Mouse (Mus musculus): ENCODE measurements around the gene Uimc1. TPM values are rescaled to one million over a fixed set of nuclear protein-coding genes. Genes with fewer than 3 reads are reported as not detected.

Uimc1 gene
- polyA plus RNA-seq, 1 experiment: 70.3 TPM

- Histone ChIP-seq H3K27ac (ENCODE audit: control insufficient read depth, insufficient read depth, low read depth, low read length, poor library complexity) (no peak overlapping the region), H3K4me1 (ENCODE audit: control insufficient read depth, insufficient read depth, low read length) (peaks cover 6% of the 10 kb centered on the region; the same call in 1 of the 2 replicates), H3K4me3 (replicated peaks; ENCODE audit: control insufficient read depth, low read depth, low read length) (no peak overlapping the region)
- 77% methylated on average over 9 of the region's 9 CpGs for WGBS
- TF ChIP-seq CTCF (IDR thresholded peaks at IDR 0.05; ENCODE audit: control insufficient read depth, insufficient read depth, low read length) (no peak), POLR2A (IDR thresholded peaks at IDR 0.05; ENCODE audit: borderline replicate concordance, control insufficient read depth, low read depth, low read length) (no peak)
Observed at GRCm38 (mm10) chr13:55014451-55014850, 85.6 kb downstream of the Uimc1 start.

- Histone ChIP-seq H3K4me1 (ENCODE audit: control insufficient read depth, insufficient read depth, low read length) (peaks cover 6% of the 10 kb centered on the region; the same call in 1 of the 2 replicates), H3K27ac (ENCODE audit: control insufficient read depth, insufficient read depth, low read depth, low read length, poor library complexity) (no peak overlapping the region), H3K4me3 (replicated peaks; ENCODE audit: control insufficient read depth, low read depth, low read length) (no peak overlapping the region)
- 29% methylated on average over 9 of the region's 9 CpGs for WGBS
- TF ChIP-seq POLR2A (IDR thresholded peaks at IDR 0.05; ENCODE audit: borderline replicate concordance, control insufficient read depth, low read depth, low read length): no peak
- no peak for TF ChIP-seq CTCF (IDR thresholded peaks at IDR 0.05; ENCODE audit: control insufficient read depth, insufficient read depth, low read length)
Observed at GRCm38 (mm10) chr13:55013702-55014344, 86.3 kb downstream of the Uimc1 start.

- TF ChIP-seq CTCF (IDR thresholded peaks at IDR 0.05; ENCODE audit: control insufficient read depth, insufficient read depth, low read length) (0 out of 2 replicates have a peak, but pooled peaks have one; percentile 12), POLR2A (IDR thresholded peaks at IDR 0.05; ENCODE audit: borderline replicate concordance, control insufficient read depth, low read depth, low read length) (no peak)
- no peak overlapping the region for H3K4me3 ChIP-seq (replicated peaks; ENCODE audit: control insufficient read depth, low read depth, low read length)
- H3K27ac ChIP-seq (ENCODE audit: control insufficient read depth, insufficient read depth, low read depth, low read length, poor library complexity): no peak overlapping the region
- no peaks in the 10 kb centered on the region; the same call in 1 of the 2 replicates for H3K4me1 ChIP-seq (ENCODE audit: control insufficient read depth, insufficient read depth, low read length)
- 60% methylated on average over 14 of the region's 14 CpGs for WGBS
Observed at GRCm38 (mm10) chr13:55011981-55012478, 88.1 kb downstream of the Uimc1 start.

- TF ChIP-seq POLR2A (IDR thresholded peaks at IDR 0.05; ENCODE audit: borderline replicate concordance, control insufficient read depth, low read depth, low read length): no peak
- no peak for TF ChIP-seq CTCF (IDR thresholded peaks at IDR 0.05; ENCODE audit: control insufficient read depth, insufficient read depth, low read length)
- H3K4me1 ChIP-seq (ENCODE audit: control insufficient read depth, insufficient read depth, low read length): no peaks in the 10 kb centered on the region; the same call in 1 of the 2 replicates
- 94% methylated on average over 15 of the region's 15 CpGs for WGBS
- H3K27ac ChIP-seq (ENCODE audit: control insufficient read depth, insufficient read depth, low read depth, low read length, poor library complexity): no peak overlapping the region
- no peak overlapping the region for H3K4me3 ChIP-seq (replicated peaks; ENCODE audit: control insufficient read depth, low read depth, low read length)
Observed at GRCm38 (mm10) chr13:55011103-55011502, 89.0 kb downstream of the Uimc1 start.

- H3K4me3 ChIP-seq (replicated peaks; ENCODE audit: control insufficient read depth, low read depth, low read length): no peak overlapping the region
- no peaks in the 10 kb centered on the region; the same call in none of the 2 replicates for H3K4me1 ChIP-seq (ENCODE audit: control insufficient read depth, insufficient read depth, low read length)
- WGBS: 81% methylated on average over 6 of the region's 6 CpGs
- H3K27ac ChIP-seq (ENCODE audit: control insufficient read depth, insufficient read depth, low read depth, low read length, poor library complexity): no peak overlapping the region
- no peak for TF ChIP-seq CTCF (IDR thresholded peaks at IDR 0.05; ENCODE audit: control insufficient read depth, insufficient read depth, low read length)
- TF ChIP-seq POLR2A (IDR thresholded peaks at IDR 0.05; ENCODE audit: borderline replicate concordance, control insufficient read depth, low read depth, low read length): no peak
Observed at GRCm38 (mm10) chr13:55008589-55008988, 91.5 kb downstream of the Uimc1 start.

GRCm38 (mm10) chr13:55006415-55006742 lies 93.7 kb downstream of the Uimc1 start:
- TF ChIP-seq CTCF (IDR thresholded peaks at IDR 0.05; ENCODE audit: control insufficient read depth, insufficient read depth, low read length): no peak
- TF ChIP-seq POLR2A (IDR thresholded peaks at IDR 0.05; ENCODE audit: borderline replicate concordance, control insufficient read depth, low read depth, low read length): no peak
- 77% methylated on average over 7 of the region's 7 CpGs for WGBS

GRCm38 (mm10) chr13:55005691-55006414 lies 94.2 kb downstream of the Uimc1 start:
- 85% methylated on average over 31 of the region's 31 CpGs for WGBS
- H3K4me1 ChIP-seq (ENCODE audit: control insufficient read depth, insufficient read depth, low read length): no peaks in the 10 kb centered on the region; the same call in none of the 2 replicates
- TF ChIP-seq POLR2A (IDR thresholded peaks at IDR 0.05; ENCODE audit: borderline replicate concordance, control insufficient read depth, low read depth, low read length) (no peak; the same call in 1 of the 2 replicates), CTCF (IDR thresholded peaks at IDR 0.05; ENCODE audit: control insufficient read depth, insufficient read depth, low read length) (no peak)
- H3K27ac ChIP-seq (ENCODE audit: control insufficient read depth, insufficient read depth, low read depth, low read length, poor library complexity): no peak overlapping the region
- H3K4me3 ChIP-seq (replicated peaks; ENCODE audit: control insufficient read depth, low read depth, low read length): no peak overlapping the region

More at GRCm38 (mm10) chr13:55006415-55006742, 93.7 kb downstream of the Uimc1 start:
- Histone ChIP-seq H3K4me1 (ENCODE audit: control insufficient read depth, insufficient read depth, low read length) (no peaks in the 10 kb centered on the region; the same call in none of the 2 replicates), H3K27ac (ENCODE audit: control insufficient read depth, insufficient read depth, low read depth, low read length, poor library complexity) (no peak overlapping the region), H3K4me3 (replicated peaks; ENCODE audit: control insufficient read depth, low read depth, low read length) (no peak overlapping the region)

GRCm38 (mm10) chr13:55004646-55005045 lies 95.5 kb downstream of the Uimc1 start:
- TF ChIP-seq CTCF (IDR thresholded peaks at IDR 0.05; ENCODE audit: control insufficient read depth, insufficient read depth, low read length) (no peak), POLR2A (IDR thresholded peaks at IDR 0.05; ENCODE audit: borderline replicate concordance, control insufficient read depth, low read depth, low read length) (no peak)
- H3K4me1 ChIP-seq (ENCODE audit: control insufficient read depth, insufficient read depth, low read length): no peaks in the 10 kb centered on the region; the same call in none of the 2 replicates
- 66% methylated on average over 11 of the region's 11 CpGs for WGBS

More at GRCm38 (mm10) chr13:55004646-55005045, 95.5 kb downstream of the Uimc1 start:
- H3K4me3 ChIP-seq (replicated peaks; ENCODE audit: control insufficient read depth, low read depth, low read length): no peak overlapping the region
- peak overlapping the region; percentile 52 for H3K27ac ChIP-seq (ENCODE audit: control insufficient read depth, insufficient read depth, low read depth, low read length, poor library complexity)
